Mouse (Mus musculus) retina, adult 2 months (tissue): ENCODE measurements around the gene Tecpr1.

Source experiments
- DNase-seq: peaks from one replicate; pipeline ENCODE4 v3.0.0-alpha.2; 2012; ENCODE audit warnings: low read depth, low spot score

Gene Tecpr1

DNA sequence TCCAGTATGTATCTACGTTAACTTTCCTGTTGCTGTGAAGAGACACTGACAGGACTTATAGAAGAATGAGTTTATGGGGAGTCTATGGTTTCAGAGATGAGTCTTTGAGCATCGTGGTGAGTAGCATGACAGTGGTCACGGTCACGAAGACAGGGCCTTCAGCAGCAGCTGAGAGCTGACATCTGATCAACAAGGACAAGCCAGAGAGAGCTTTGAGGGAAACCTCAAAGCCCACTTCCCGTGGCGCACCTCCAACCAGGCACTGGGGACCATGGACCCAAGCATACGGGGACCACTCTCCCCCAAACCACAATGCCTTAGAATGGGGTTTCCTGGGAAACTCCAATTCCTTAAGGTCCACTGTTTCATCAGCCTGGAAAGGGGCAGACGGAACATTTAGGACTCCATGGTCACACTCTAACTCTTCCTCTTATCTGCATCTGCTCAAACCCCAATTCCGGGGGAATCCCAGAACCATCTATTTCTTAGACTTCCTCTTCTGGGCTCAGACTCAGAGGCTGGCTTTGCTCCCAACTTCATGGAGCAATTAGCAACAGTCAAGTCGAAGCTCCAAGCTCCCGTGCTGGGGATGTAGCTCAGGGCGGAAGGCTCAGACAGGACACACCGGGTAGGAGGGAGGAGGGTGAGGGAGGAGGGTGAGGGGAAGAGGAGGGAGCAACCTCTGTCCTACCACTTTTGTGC is 28.6 kb upstream of the Tecpr1 start:
- no peak for DNase-seq

GRCm38 (mm10) chr5:144249871-144250270 is 26.5 kb upstream of the Tecpr1 start:
- no peak for DNase-seq

DNA sequence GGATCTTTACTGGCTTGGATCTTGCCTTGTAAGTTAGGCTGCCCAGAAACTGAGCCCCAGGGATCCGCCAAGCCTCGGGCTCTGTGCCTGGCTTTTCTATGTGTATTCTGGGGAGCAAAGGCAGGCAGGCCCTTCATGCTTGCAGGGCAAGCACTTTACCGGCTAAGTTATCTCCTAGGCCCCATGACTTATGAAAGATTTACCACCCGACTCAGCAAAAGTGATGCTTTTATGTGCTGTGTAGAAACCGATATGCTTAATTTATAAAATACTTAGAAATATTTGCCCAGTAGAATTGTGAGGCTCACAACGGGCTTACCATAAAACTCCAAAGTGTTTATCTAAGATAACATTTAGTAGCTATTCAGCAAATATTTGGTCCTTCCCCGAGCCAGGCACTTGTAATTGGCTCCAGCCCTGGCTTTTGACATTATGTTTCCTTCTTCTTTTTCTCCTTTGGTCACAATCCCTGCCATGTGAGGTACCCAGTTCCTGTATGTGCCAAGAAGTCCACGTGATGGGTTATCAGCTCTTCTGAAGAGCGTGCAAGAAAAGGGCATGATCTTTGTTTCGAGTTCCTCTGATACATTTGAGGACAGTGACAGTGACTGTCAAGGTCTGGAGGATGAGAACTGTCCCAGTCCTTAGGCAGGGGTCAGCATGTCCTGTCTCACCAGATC is 24.6 kb upstream of the Tecpr1 start:
- DNase-seq: no peak

DNA sequence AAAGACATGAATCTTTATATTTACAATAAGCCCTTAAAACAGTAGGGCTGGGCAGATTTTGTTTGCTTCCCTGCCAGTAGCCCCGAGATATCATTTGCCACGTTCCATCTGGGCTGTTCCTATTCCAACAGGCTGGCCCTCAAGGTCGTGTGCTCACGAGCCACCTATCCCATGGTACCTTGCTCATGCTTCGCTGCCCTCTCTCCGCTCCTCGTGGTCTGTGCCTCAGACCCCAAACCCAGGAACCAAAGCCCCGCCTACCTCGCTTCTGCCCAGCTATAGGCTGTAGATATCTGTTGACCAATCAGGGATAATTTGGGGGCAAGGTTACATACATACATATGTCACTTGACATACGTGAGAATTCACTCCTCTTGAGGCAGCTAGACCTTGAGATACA is 23.9 kb upstream of the Tecpr1 start:
- DNase-seq: no peak

GRCm38 (mm10) chr5:144246669-144247068 is 23.3 kb upstream of the Tecpr1 start:
- no peak for DNase-seq

DNA sequence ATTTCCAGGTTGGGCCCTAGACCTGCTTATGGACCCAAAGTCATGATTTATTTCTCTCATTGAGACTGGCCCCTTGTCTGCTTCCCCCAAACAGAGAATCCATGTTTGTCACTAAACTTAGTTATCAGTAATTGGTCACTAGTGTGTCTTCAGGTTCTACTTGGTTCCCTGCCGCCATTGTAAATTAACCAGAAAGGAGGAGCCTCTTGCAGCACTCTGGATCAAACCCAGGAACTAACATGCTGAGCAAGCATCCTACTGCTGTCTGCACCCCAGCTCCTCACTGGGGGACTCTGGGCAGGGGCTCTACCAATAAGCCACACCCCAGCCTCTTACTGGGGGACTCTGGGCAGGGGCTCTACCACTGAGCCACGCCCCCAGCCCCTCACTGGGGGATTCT is 22.2 kb upstream of the Tecpr1 start:
- no peak for DNase-seq

- no peak for DNase-seq
These were observed 20.6 kb upstream of the Tecpr1 start, which contains the start of gene Bri3 for GRCm38 (mm10) chr5:144243901-144244487. Bri3 (plus strand) TSS chr5:144244437.

DNA sequence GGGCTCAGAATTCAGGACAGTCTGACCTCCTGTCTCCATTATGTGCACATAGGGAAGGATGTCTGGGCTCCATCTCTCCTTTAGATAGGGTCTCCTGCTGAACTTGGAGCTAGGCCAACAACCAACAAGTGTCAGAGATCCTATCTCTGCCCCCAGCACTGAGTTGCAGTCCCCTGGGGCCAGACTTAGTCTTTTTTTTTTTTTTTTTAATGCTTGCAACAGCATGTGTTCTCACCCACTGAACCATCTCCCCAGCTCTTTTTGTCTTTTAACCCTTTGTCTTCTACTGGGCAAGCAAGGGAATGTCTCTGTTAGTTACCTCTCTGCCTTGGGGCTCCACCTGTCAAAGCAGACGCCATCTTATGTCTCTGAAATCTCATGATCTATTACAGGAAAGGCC is 15.6 kb upstream of the Tecpr1 start:
- no peak for DNase-seq

GRCm38 (mm10) chr5:144234714-144235113 is 11.3 kb upstream of the Tecpr1 start:
- DNase-seq: no peak

- no peak for DNase-seq
These were observed 10.8 kb upstream of the Tecpr1 start for GRCm38 (mm10) chr5:144234222-144234621.

DNA sequence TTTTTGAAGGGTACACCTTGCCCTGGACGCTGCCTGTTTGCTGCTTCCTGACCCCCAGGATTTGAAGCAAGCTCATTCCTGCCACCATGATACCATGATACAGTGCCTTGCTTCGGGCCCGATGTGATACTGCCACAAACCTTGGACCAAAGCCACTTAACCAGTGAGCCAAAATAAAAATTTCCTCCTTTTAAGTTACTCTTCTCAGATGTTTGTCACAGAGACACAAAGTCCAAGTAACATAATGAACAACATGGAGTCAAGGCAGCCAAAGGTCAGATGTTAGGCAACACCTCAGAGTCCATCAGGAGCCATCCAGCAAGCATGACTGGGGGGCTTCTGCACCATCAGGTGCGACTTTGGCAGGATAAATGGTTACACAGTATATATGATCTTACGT is 9.1 kb upstream of the Tecpr1 start:
- no peak for DNase-seq

DNA sequence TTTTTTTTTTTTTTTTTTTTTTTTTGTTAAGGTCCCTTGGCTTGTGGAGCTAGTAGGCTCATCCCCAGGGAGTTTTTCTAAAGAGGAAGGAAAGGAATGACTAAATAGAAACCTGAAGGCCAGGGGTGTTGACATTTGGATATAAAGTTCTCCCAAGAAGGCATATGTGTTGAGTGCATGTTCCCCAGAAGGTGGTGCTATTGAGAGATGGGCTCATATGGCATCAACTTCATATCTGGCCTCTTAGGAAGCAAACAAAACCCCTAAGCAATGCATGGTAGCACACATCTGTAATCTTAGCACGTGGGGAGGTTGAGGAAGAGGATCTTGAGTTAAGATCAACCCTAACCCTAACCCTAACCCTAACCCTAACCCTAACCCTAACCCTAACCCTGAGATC is 8.0 kb upstream of the Tecpr1 start:
- no peak for DNase-seq

DNA sequence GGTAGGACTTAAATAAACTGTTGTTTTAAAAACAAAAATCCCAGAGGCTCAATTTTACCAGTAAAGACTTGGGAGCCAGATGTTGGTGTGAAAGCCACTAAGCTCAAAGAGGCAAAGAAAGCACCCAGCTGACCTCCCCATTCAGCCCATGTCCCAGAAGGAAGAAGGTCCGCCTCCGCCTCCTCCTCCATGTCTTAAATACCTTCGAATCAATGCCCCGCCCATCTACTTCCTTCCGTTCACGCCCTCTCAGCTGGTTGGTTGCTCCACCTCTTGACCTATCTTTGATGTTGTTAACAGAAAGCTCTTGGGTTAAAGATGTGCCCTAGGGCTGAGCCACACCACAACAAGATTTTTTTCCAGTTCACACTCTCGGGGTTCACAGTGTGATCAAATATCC is 6.8 kb upstream of the Tecpr1 start:
- DNase-seq: no peak

DNA sequence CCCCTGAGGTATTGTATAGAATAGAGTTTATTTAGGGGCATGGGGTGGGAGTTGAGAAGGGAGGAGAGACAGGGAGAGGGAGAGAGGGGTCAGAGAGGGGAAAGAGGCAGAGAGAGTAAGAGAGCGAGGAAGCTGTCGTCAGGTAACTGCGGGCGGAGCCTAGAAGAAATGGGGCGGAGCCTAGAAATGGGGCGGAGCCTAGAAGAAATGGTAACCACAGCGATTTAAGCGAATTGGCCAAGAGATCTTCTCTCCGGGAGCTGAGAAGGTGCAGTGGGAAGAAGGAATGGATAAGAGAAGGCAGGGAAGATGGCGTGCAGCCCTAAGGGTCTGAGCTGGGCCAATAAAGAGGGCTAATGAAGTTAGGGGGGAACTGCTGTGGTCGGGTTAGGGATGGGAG is 2.8 kb upstream of the Tecpr1 start:
- no peak for DNase-seq

DNA sequence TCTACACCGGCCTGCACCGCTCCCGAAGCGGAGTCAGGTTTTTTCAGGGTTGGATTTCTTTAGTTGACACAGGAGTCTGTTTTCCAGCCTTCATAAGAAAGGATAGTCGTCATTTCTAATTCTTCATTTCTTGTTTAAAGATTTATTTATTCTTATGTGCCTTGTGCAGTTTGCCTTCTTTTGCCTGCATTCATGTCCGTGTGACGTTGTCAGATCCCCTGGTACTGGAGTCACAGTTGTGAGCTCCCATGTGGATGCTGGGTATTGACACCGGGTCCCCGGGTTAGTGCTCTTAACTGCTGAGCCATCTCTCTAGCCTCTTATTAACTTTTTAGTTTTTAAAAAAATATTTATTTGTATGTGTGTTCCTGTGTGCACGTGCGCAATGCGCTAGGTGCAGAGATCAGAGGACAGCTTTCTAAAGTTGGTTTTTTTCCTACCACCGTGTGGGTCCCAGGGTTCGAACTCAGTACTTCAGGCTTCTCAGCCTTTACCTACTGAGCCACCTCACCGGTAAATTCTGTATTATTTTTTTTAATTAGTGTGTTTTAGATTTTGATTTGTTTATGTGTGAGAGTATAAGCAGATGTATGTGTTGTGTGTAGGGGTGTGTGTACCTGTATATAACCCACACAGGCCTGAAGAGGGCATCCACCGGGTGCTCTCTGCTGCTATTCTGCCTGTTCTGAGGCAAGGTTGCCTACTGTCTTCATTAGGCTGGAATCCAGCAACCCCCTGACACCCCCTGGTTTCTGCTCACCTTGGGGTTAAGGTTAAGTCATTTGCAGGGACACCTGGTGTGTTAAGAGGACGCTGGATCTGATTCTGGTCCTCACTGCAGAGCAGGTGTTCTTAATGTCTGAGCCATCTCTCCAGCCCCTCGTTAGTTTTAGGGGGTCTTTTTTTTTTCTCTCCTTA is 743 bp upstream of the Tecpr1 start:
- no peak for DNase-seq

- peak; percentile 29 for DNase-seq
These were observed 458 bp downstream of the Tecpr1 start for GRCm38 (mm10) chr5:144222811-144223502.

DNA sequence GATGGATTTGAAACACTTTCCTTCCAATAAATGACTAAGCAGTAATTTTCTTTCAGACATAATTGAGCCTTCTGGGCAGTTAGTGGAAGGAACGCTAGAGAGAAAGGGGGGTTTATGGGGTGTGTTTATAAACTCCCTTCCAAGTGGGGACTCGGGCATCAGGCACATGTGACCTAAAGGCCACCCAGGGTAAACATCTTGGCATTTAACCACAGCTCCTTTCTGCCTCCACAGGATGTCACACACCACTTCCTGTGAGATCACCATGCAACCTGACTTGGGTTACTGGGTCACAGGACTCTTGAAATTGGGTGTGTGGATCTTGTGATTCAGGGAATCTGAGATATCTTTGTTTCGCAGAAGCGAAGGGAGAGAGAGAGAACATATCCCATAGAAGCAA is 2.1 kb downstream of the Tecpr1 start:
- DNase-seq: no peak

GRCm38 (mm10) chr5:144219936-144220335 is 3.5 kb downstream of the Tecpr1 start:
- DNase-seq: no peak

DNA sequence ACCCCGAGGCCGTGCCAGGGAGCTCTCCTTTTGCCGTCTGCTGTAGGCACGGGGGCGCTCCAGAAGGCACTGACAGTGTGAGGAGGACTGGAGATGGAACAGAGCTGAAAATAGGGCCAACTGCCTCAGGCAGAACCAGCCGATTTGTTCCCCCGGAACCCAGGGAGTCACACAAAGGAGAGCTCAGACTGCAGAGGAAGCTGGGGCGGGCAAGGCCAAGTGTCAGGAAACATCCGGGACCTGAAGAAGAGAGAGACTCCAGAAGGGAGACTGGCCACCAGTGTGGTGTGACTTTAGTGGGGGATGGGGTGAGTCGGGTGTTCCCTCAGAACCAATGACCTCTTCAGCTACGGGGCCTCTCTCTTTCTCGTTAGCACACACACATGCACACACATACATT is 4.1 kb downstream of the Tecpr1 start:
- no peak for DNase-seq

GRCm38 (mm10) chr5:144218061-144218460 is 5.4 kb downstream of the Tecpr1 start:
- no peak for DNase-seq

DNA sequence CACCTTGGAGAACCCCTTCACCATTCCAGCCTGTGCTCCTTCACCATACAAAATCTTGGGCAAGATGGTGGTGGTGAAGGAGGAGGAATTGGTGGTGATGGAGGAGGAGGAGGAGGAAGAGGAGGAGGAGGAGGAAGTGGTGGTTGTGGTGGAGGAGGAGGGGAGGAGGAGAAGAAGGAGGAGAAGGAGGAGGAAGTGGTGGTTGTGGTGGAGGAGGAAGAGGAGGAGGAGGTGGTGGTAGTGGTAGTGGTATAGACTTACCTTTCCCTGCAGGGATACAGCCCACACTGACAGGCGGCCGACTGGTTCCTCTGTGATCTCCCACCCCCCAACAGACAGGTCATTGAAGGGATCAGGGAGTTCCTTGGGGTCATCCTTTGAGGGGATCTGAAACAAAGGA is 7.4 kb downstream of the Tecpr1 start:
- no peak for DNase-seq
